Mouse (Mus musculus) kidney, embryonic 15.5 days (tissue): Measurements from ENCODE around the gene Ubl4a. TPM values are rescaled to one million over a fixed set of nuclear protein-coding genes. Genes with fewer than 3 reads are reported as not detected.

Source experiments
- ATAC-seq: fragments of 200-750 bp; cut with Nextera tagmentation; replicated peaks from 2 replicates; pipeline ENCODE4 v1.8.0; 2017; ENCODE audit warnings: moderate TSS enrichment; ENCODE audit not compliant: low FRiP score
- H3K27ac ChIP-seq: fragments of 300-500 bp; sonication (generic); 2 replicates; pipeline ENCODE4 v1.5.1; 2015; ENCODE audit warnings: mild to moderate bottlenecking, inconsistent platforms
- H3K27me3 ChIP-seq: fragments of 300-500 bp; sonication (generic); 2 replicates; pipeline ENCODE4 v1.6.1; 2015; ENCODE audit warnings: inconsistent platforms
- H3K36me3 ChIP-seq: fragments of 300-500 bp; sonication (generic); 2 replicates; pipeline ENCODE4 v1.6.1; 2015; ENCODE audit warnings: inconsistent platforms
- H3K4me1 ChIP-seq: fragments of 300-500 bp; sonication (generic); 2 replicates; pipeline ENCODE4 v1.6.1; 2015; ENCODE audit warnings: inconsistent platforms
- H3K4me2 ChIP-seq: fragments of 300-500 bp; sonication (generic); 2 replicates; pipeline ENCODE4 v1.6.1; 2015; ENCODE audit warnings: moderate library complexity, mild to moderate bottlenecking, inconsistent platforms
- H3K4me3 ChIP-seq: fragments of 300-500 bp; sonication (generic); replicated peaks from 2 replicates; pipeline ENCODE4 v1.5.1; 2015; ENCODE audit warnings: mild to moderate bottlenecking, inconsistent platforms
- H3K9ac ChIP-seq: fragments of 300-500 bp; sonication (generic); 2 replicates; pipeline ENCODE4 v1.6.1; 2015; ENCODE audit warnings: mild to moderate bottlenecking, inconsistent platforms
- H3K9me3 ChIP-seq: fragments of 300-500 bp; sonication (generic); replicated peaks from 2 replicates; pipeline ENCODE4 v1.6.1; 2016; ENCODE audit warnings: inconsistent platforms
- WGBS: fragments of 180-500 bp; shearing (Covaris S2); methylation state at CpG from one replicate; pipeline ENCODE4 v1.1.7; 2015; ENCODE audit warnings: mixed read lengths; 5-methylcytosine and 5-hydroxymethylcytosine counted together
- microRNA-seq: library from miRNA; unstranded; fragments of <30 nt; microRNA quantifications from one replicate; pipeline ENCODE4, GENCODE M21; 2016
- polyA plus RNA-seq: library from polyadenylated mRNA; unstranded; fragments of >200 nt; fragmentation: Nextera tagmentation; extraction: Ambion mirVana; gene quantifications from 2 replicates; pipeline ENCODE4 v1.2.1, GENCODE M21; 2015

The Ubl4a gene
- polyA plus RNA-seq, 1 experiment from 2014 or later, result 68.4 TPM

DNA sequence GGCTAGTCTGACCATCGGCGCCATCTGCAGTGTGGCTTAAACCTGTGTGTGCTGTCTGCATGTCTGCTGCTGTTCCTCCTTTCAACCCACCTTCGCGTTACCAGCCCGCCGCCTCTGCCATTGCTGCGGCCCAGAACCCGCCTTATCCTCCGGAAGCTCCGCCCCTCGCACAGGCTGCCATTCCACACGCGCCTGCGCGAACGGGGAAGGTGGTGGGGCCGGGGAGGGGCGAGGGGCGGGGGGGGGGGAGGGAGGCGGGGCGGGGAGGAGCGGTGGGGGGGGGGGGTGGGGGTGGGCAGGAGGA lies 19.6 kb downstream of the Ubl4a start, which contains the start of gene Lage3:
Gene Lage3, minus strand, starts transcription at position 152 of the 304 bp plus-strand sequence.
- Histone ChIP-seq H3K4me2 (peak within 1 kb of the TSS; percentile 62), H3K27ac (peak within 1 kb of the TSS; percentile 45; the same call in 1 of the 2 replicates), H3K36me3 (no peaks in the 10 kb centered on the region), H3K4me1 (peaks cover 4% of the 10 kb centered on the region; the same call in 1 of the 2 replicates), H3K9ac (peak within 1 kb of the TSS; percentile 52), H3K27me3 (no peaks in the 10 kb centered on the region), H3K9me3 (no peaks in the 10 kb centered on the region), H3K4me3 (peak within 1 kb of the TSS; percentile 50)
- peak; percentile 85 for ATAC-seq
- 28% methylated on average over 8 of the region's 22 CpGs for WGBS

- peak; percentile 49 for ATAC-seq
- peak overlapping the region; percentile 62 for H3K4me2 ChIP-seq
- WGBS, result 24% methylated on average over 13 of the region's 13 CpGs
Observed at GRCm38 (mm10) chrX:74352645-74353466, 20.2 kb downstream of the Ubl4a start.

DNA sequence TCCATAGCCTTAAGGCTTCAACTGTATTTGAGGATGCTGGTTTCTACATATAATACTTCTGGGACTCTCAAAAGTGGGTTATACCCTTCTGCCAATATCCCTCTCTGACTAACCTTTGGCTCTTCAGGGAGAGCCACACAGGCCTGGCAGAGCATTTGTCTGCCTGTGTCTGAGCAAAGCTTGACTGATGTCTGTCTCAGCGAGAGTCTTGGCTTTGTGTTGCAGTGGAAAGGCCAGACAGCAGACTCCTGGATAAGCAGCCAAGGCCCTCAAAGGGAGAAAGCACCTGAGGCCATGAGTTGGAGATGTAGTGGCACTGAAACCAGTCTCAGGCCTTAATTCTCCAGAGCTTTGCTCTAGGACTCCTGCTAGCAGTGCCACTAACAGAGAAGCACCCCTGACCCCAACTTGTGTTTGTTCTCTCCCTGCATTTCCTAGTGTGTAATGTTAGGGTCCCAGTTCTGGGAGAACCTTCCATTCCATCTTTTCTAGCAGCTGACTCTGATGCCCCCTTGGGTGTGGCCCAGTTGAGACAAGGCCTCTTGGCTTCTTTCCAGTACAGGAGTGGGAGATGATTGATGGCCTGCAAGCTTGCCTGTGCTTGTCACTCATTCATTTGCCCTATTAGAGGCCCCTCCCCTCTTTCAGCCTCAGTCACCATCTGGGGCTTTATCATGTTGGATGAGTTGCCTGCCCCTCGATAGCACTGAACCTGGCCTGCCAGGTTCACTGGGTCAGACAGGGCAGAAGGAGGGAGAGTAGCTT lies 42.7 kb downstream of the Ubl4a start:
- H3K9me3 ChIP-seq, result no peaks in the 10 kb centered on the region
- peaks cover 17% of the 10 kb centered on the region; the same call in 1 of the 2 replicates for H3K36me3 ChIP-seq
- peak overlapping the region; percentile 50 for H3K4me3 ChIP-seq
- WGBS, result 34% methylated on average over 2 of the region's 2 CpGs
- H3K4me2 ChIP-seq, result peak overlapping the region; percentile 65
- ATAC-seq, result no peak
- no peak overlapping the region for H3K9ac ChIP-seq
- no peaks in the 10 kb centered on the region for H3K27me3 ChIP-seq
- H3K27ac ChIP-seq, result no peak overlapping the region
- peaks cover 20% of the 10 kb centered on the region for H3K4me1 ChIP-seq

More at GRCm38 (mm10) chrX:74352645-74353466, 20.2 kb downstream of the Ubl4a start:
- H3K27ac ChIP-seq, result peak overlapping the region; percentile 45; the same call in 1 of the 2 replicates
- no peaks in the 10 kb centered on the region for H3K27me3 ChIP-seq
- H3K9me3 ChIP-seq, result no peaks in the 10 kb centered on the region
- H3K9ac ChIP-seq, result peak overlapping the region; percentile 52
- H3K4me1 ChIP-seq, result peaks cover 4% of the 10 kb centered on the region; the same call in 1 of the 2 replicates
- H3K36me3 ChIP-seq, result no peaks in the 10 kb centered on the region
- H3K4me3 ChIP-seq, result peak overlapping the region; percentile 50

DNA sequence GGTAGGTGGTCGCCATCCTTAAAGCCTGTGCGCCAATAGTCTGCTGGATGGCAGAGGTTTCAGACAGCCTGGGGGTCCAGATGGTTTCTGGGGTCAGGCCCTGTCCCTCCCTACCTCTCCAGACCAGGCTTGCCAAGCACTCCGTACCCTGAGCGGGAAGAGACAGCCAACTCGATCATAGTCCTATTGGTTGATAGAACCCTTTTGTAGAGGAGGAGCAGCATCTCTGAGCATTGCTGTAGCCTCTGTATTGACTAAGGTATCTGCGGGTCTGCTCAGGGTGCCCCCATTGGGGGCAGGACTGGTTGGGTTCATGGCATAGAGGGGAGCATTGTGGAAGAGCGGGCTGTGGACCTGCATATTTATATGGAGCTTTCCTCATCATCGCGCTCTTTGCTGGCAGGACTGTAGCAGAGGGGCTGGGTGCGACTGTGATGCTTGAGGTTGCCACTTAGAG lies 43.8 kb downstream of the Ubl4a start:
- no peak; the same call in none of the 2 replicates for ATAC-seq
- WGBS, result 28% methylated on average over 10 of the region's 10 CpGs

GRCm38 (mm10) chrX:74328725-74329161 lies 44.3 kb downstream of the Ubl4a start, which contains the start of gene Plxna3:
Plxna3 (plus strand) TSS chrX:74329066.
- 19% methylated on average over 30 of the region's 30 CpGs for WGBS
- ATAC-seq, result peak; percentile 97
- peaks cover 20% of the 10 kb centered on the region for H3K4me1 ChIP-seq
- H3K27ac ChIP-seq, result peak within 1 kb of the TSS; percentile 85
- peak within 1 kb of the TSS; percentile 65 for H3K4me2 ChIP-seq
- H3K36me3 ChIP-seq, result peaks cover 5% of the 10 kb centered on the region; the same call in 1 of the 2 replicates
- peak within 1 kb of the TSS; percentile 57 for H3K9ac ChIP-seq
- H3K27me3 ChIP-seq, result no peaks in the 10 kb centered on the region
- H3K4me3 ChIP-seq, result peak within 1 kb of the TSS; percentile 50
- H3K9me3 ChIP-seq, result no peaks in the 10 kb centered on the region

More for the DNA sequence above, 43.8 kb downstream of the Ubl4a start:
- peaks cover 7% of the 10 kb centered on the region; the same call in 1 of the 2 replicates for H3K36me3 ChIP-seq
- peak overlapping the region; percentile 57 for H3K9ac ChIP-seq
- H3K27ac ChIP-seq, result no peak overlapping the region
- no peaks in the 10 kb centered on the region for H3K27me3 ChIP-seq
- peaks cover 20% of the 10 kb centered on the region for H3K4me1 ChIP-seq
- H3K4me2 ChIP-seq, result peak overlapping the region; percentile 65
- peak overlapping the region; percentile 50 for H3K4me3 ChIP-seq
- H3K9me3 ChIP-seq, result no peaks in the 10 kb centered on the region

Small RNA genes lying within 50 kb of the gene (microRNA-seq; reads per million reads assigned to microRNA genes)
- not detected for gene Mir7092

Other genes with a start within 250 kb of the Ubl4a start
- gene Opn1mw, start 245.8 kb downstream of the Ubl4a start, polyA plus RNA-seq, result not detected in 2 replicates
- 11.2 and 12.1 TPM in 2 replicates for gene Mecp2, start 237.9 kb downstream of the Ubl4a start, polyA plus RNA-seq
- not detected in 2 replicates for gene Tex28, start 205.4 kb downstream of the Ubl4a start, polyA plus RNA-seq
- gene Tktl1, start 196.0 kb downstream of the Ubl4a start, polyA plus RNA-seq, result 0.06 and 0.14 TPM in 2 replicates
- gene Flna, start 123.4 kb downstream of the Ubl4a start, polyA plus RNA-seq, result 243 and 308 TPM in 2 replicates
- gene Emd, start 118.5 kb downstream of the Ubl4a start, polyA plus RNA-seq, result 27.9 and 30.9 TPM in 2 replicates
- 796 and 801 TPM in 2 replicates for gene Rpl10, start 102.4 kb downstream of the Ubl4a start, polyA plus RNA-seq
- 88.2 and 91.1 TPM in 2 replicates for gene Taz, start 91.3 kb downstream of the Ubl4a start, polyA plus RNA-seq
- gene Dnase1l1, start 90.9 kb downstream of the Ubl4a start, polyA plus RNA-seq, result 12.8 and 13.0 TPM in 2 replicates
- gene Atp6ap1, start 76.1 kb downstream of the Ubl4a start, polyA plus RNA-seq, result 137 TPM in 2 replicates
- 191 and 221 TPM in 2 replicates for gene Gdi1, start 68.2 kb downstream of the Ubl4a start, polyA plus RNA-seq
- gene Fam50a, start 60.2 kb downstream of the Ubl4a start, polyA plus RNA-seq, result 67.0 and 67.1 TPM in 2 replicates
- 11.4 and 17.0 TPM in 2 replicates for gene Plxna3, start 44.2 kb downstream of the Ubl4a start, polyA plus RNA-seq
- 123 and 126 TPM in 2 replicates for gene Lage3, start 19.6 kb downstream of the Ubl4a start, polyA plus RNA-seq
- 19.7 and 22.1 TPM in 2 replicates for gene Slc10a3, start 131 bp upstream of the Ubl4a start, polyA plus RNA-seq
- gene Fam3a, start 20.1 kb upstream of the Ubl4a start, polyA plus RNA-seq, result 38.9 and 40.2 TPM in 2 replicates
- gene Ikbkg, start 20.1 kb upstream of the Ubl4a start, polyA plus RNA-seq, result 19.9 and 21.0 TPM in 2 replicates
- 45.7 and 49.2 TPM in 2 replicates for gene G6pdx, start 56.0 kb upstream of the Ubl4a start, polyA plus RNA-seq
- gene Gm6880, start 108.2 kb upstream of the Ubl4a start, polyA plus RNA-seq, result not detected in 2 replicates
- gene Olfr1326-ps1, start 201.7 kb upstream of the Ubl4a start, polyA plus RNA-seq, result not detected in 2 replicates
- not detected in 2 replicates for gene Olfr1325, start 219.5 kb upstream of the Ubl4a start, polyA plus RNA-seq